Mouse (Mus musculus) midbrain, embryonic 13.5 days (tissue): ENCODE measurements around the gene Gm2a. TPM values are rescaled to one million over a fixed set of nuclear protein-coding genes. Genes with fewer than 3 reads are reported as not detected.
A peak's percentile ranks its signal among the peaks of the same experiment; 100 is the strongest.
"Not testable (repeated sequence)": the region's sequence is repeated elsewhere in the genome, so short reads cannot be mapped to it uniquely, and the experiment has no call there.

Experiments used
- ATAC-seq: fragments of 200-750 bp; cut with Nextera tagmentation; 2 replicates; pipeline ENCODE4 v1.8.0; 2017; ENCODE audit warnings: mild to moderate bottlenecking, moderate TSS enrichment, moderate library complexity
- H3K27ac ChIP-seq: fragments of 300-500 bp; sonication (generic); 2 replicates; pipeline ENCODE4 v1.5.1; 2015; ENCODE audit warnings: inconsistent platforms, mild to moderate bottlenecking, moderate library complexity
- H3K27me3 ChIP-seq: fragments of 300-500 bp; sonication (generic); 2 replicates; pipeline ENCODE4 v1.6.1; 2015; ENCODE audit warnings: mild to moderate bottlenecking, inconsistent platforms
- H3K36me3 ChIP-seq: fragments of 300-500 bp; sonication (generic); 2 replicates; pipeline ENCODE4 v1.6.1; 2015; ENCODE audit warnings: mild to moderate bottlenecking, inconsistent platforms
- H3K4me1 ChIP-seq: fragments of 300-500 bp; sonication (generic); replicated peaks from 2 replicates; pipeline ENCODE4 v1.6.1; 2015; ENCODE audit warnings: inconsistent platforms
- H3K4me2 ChIP-seq: fragments of 300-500 bp; sonication (generic); replicated peaks from 2 replicates; pipeline ENCODE4 v1.6.1; 2015; ENCODE audit warnings: moderate library complexity, mild to moderate bottlenecking, inconsistent platforms
- H3K4me3 ChIP-seq: fragments of 300-500 bp; sonication (generic); replicated peaks from 2 replicates; pipeline ENCODE4 v1.5.1; 2015; ENCODE audit warnings: mild to moderate bottlenecking, inconsistent platforms
- H3K9ac ChIP-seq: fragments of 300-500 bp; sonication (generic); replicated peaks from 2 replicates; pipeline ENCODE4 v1.6.1; 2015; ENCODE audit warnings: mild to moderate bottlenecking, inconsistent platforms
- H3K9me3 ChIP-seq: fragments of 300-500 bp; sonication (generic); 2 replicates; pipeline ENCODE4 v1.6.1; 2016; ENCODE audit warnings: mild to moderate bottlenecking, inconsistent platforms
- WGBS: fragments of 180-500 bp; shearing (Covaris S2); methylation state at CpG from one replicate; pipeline ENCODE4 v1.1.7; 2015; 5-methylcytosine and 5-hydroxymethylcytosine counted together
- polyA plus RNA-seq: library from polyadenylated mRNA; unstranded; fragments of >200 nt; fragmentation: Nextera tagmentation; extraction: Ambion mirVana; gene quantifications from 2 replicates; pipeline ENCODE4 v1.2.1, GENCODE M21; 2015

Gm2a gene
- polyA plus RNA-seq, 1 experiment from 2014 or later: 14.5 TPM

GRCm38 (mm10) chr11:55098189-55098915, 437 bp downstream of the Gm2a start:
- ATAC-seq: no peak; the same call in 1 of the 2 replicates
- Histone ChIP-seq H3K27ac (peak overlapping the region; percentile 54), H3K9me3 (no peaks in the 10 kb centered on the region), H3K4me1 (peaks cover 21% of the 10 kb centered on the region), H3K4me2 (peak overlapping the region; percentile 67), H3K4me3 (peak overlapping the region; percentile 50), H3K27me3 (no peaks in the 10 kb centered on the region), H3K9ac (peak overlapping the region; percentile 68), H3K36me3 (0 out of 2 replicates have a peak, but pooled peaks cover 2% of the 10 kb centered on the region)
- 14% methylated on average over 24 of the region's 24 CpGs for WGBS

- no peak overlapping the region for H3K4me3 ChIP-seq
- 0 out of 2 replicates have a peak, but pooled peaks cover 2% of the 10 kb centered on the region for H3K36me3 ChIP-seq
- H3K27ac ChIP-seq: no peak overlapping the region
- no peaks in the 10 kb centered on the region for H3K27me3 ChIP-seq
- H3K4me2 ChIP-seq: no peak overlapping the region
- peaks cover 24% of the 10 kb centered on the region for H3K4me1 ChIP-seq
- no peaks in the 10 kb centered on the region for H3K9me3 ChIP-seq
- no peak for ATAC-seq
- no peak overlapping the region for H3K9ac ChIP-seq
- WGBS: 93% methylated on average over 8 of the region's 8 CpGs
Measured at GRCm38 (mm10) chr11:55099019-55099771, 1.3 kb downstream of the Gm2a start.

GRCm38 (mm10) chr11:55099868-55100267, 2.0 kb downstream of the Gm2a start:
- no peak overlapping the region for H3K9ac ChIP-seq
- no peak overlapping the region for H3K4me3 ChIP-seq
- peaks cover 24% of the 10 kb centered on the region for H3K4me1 ChIP-seq
- no peak for ATAC-seq
- H3K27me3 ChIP-seq: no peaks in the 10 kb centered on the region
- 31% methylated on average over 4 of the region's 4 CpGs for WGBS
- no peak overlapping the region for H3K4me2 ChIP-seq
- no peaks in the 10 kb centered on the region for H3K9me3 ChIP-seq
- peaks cover 4% of the 10 kb centered on the region; the same call in 1 of the 2 replicates for H3K36me3 ChIP-seq
- H3K27ac ChIP-seq: peak overlapping the region; percentile 40; the same call in 1 of the 2 replicates

GRCm38 (mm10) chr11:55102015-55102414, 4.1 kb downstream of the Gm2a start:
- 85% methylated on average over 3 of the region's 3 CpGs for WGBS

GRCm38 (mm10) chr11:55103229-55103628, 5.3 kb downstream of the Gm2a start:
- Histone ChIP-seq H3K4me2 (no peak overlapping the region), H3K9me3 (no peaks in the 10 kb centered on the region), H3K27me3 (no peaks in the 10 kb centered on the region), H3K9ac (no peak overlapping the region), H3K36me3 (peaks cover 7% of the 10 kb centered on the region), H3K4me3 (no peak overlapping the region), H3K4me1 (peaks cover 18% of the 10 kb centered on the region), H3K27ac (no peak overlapping the region)
- 46% methylated on average over 3 of the region's 3 CpGs for WGBS
- ATAC-seq: no peak

More at GRCm38 (mm10) chr11:55102015-55102414, 4.1 kb downstream of the Gm2a start:
- Histone ChIP-seq H3K27ac (no peak overlapping the region), H3K4me3 (no peak overlapping the region), H3K9me3 (no peaks in the 10 kb centered on the region), H3K4me1 (peaks cover 22% of the 10 kb centered on the region), H3K9ac (no peak overlapping the region), H3K27me3 (no peaks in the 10 kb centered on the region), H3K4me2 (no peak overlapping the region), H3K36me3 (peaks cover 4% of the 10 kb centered on the region)
- ATAC-seq: no peak

GRCm38 (mm10) chr11:55105389-55105788, 7.5 kb downstream of the Gm2a start:
- no peak overlapping the region for H3K9ac ChIP-seq
- 89% methylated on average over 4 of the region's 4 CpGs for WGBS
- peaks cover 20% of the 10 kb centered on the region for H3K36me3 ChIP-seq
- H3K4me3 ChIP-seq: no peak overlapping the region
- H3K4me2 ChIP-seq: no peak overlapping the region
- no peak overlapping the region for H3K27ac ChIP-seq
- peaks cover 5% of the 10 kb centered on the region; the same call in 1 of the 2 replicates for H3K4me1 ChIP-seq
- H3K27me3 ChIP-seq: no peaks in the 10 kb centered on the region
- H3K9me3 ChIP-seq: no peaks in the 10 kb centered on the region
- no peak for ATAC-seq

GRCm38 (mm10) chr11:55106636-55107035, 8.7 kb downstream of the Gm2a start:
- Histone ChIP-seq H3K4me3 (no peak overlapping the region), H3K4me2 (no peak overlapping the region), H3K36me3 (peaks cover 25% of the 10 kb centered on the region), H3K9me3 (no peaks in the 10 kb centered on the region), H3K27ac (no peak overlapping the region), H3K27me3 (no peaks in the 10 kb centered on the region), H3K9ac (no peak overlapping the region), H3K4me1 (peaks cover 5% of the 10 kb centered on the region; the same call in 1 of the 2 replicates)
- no peak for ATAC-seq
- 96% methylated on average over 1 of the region's 1 CpGs for WGBS

GRCm38 (mm10) chr11:55109521-55110300, 11.8 kb downstream of the Gm2a start:
- Histone ChIP-seq H3K27ac (no peak overlapping the region), H3K27me3 (no peaks in the 10 kb centered on the region), H3K4me3 (no peak overlapping the region), H3K4me1 (no peaks in the 10 kb centered on the region), H3K9me3 (no peaks in the 10 kb centered on the region), H3K4me2 (no peak overlapping the region), H3K36me3 (peaks cover 21% of the 10 kb centered on the region), H3K9ac (no peak overlapping the region)
- 93% methylated on average over 7 of the region's 7 CpGs for WGBS
- no peak for ATAC-seq

GRCm38 (mm10) chr11:55110566-55111169, 12.8 kb downstream of the Gm2a start:
- Histone ChIP-seq H3K27ac (no peak overlapping the region), H3K36me3 (peaks cover 21% of the 10 kb centered on the region), H3K4me3 (no peak overlapping the region), H3K9ac (no peak overlapping the region), H3K27me3 (no peaks in the 10 kb centered on the region), H3K4me2 (no peak overlapping the region), H3K4me1 (no peaks in the 10 kb centered on the region), H3K9me3 (no peaks in the 10 kb centered on the region)
- 82% methylated on average over 7 of the region's 7 CpGs for WGBS
- ATAC-seq: no peak

GRCm38 (mm10) chr11:55113209-55113860, 15.4 kb downstream of the Gm2a start:
- Histone ChIP-seq H3K27me3 (no peaks in the 10 kb centered on the region), H3K4me2 (no peak overlapping the region), H3K9ac (no peak overlapping the region), H3K36me3 (peaks cover 19% of the 10 kb centered on the region), H3K27ac (no peak overlapping the region), H3K4me1 (no peaks in the 10 kb centered on the region), H3K9me3 (no peaks in the 10 kb centered on the region), H3K4me3 (no peak overlapping the region)
- 71% methylated on average over 7 of the region's 7 CpGs for WGBS
- ATAC-seq: no peak

- not testable (repeated sequence) for H3K27ac ChIP-seq, H3K9me3 ChIP-seq, H3K4me1 ChIP-seq, H3K4me2 ChIP-seq, H3K4me3 ChIP-seq, H3K27me3 ChIP-seq, H3K9ac ChIP-seq, ATAC-seq
- peaks cover 13% of the 10 kb centered on the region for H3K36me3 ChIP-seq
- 49% methylated on average over 4 of the region's 4 CpGs for WGBS
Measured at GRCm38 (mm10) chr11:55113861-55114250, 15.9 kb downstream of the Gm2a start.
